Mouse (Mus musculus) cerebellum, postnatal 25 days (tissue): ENCODE measurements around the gene Prr5l.

ENCODE experiments used
- DNase-seq, 2 experiments: peaks; one replicate each; pipeline ENCODE4 v3.0.0; 2021; ENCODE audit warnings: mixed read lengths in 2 of 2

Gene Prr5l

DNA sequence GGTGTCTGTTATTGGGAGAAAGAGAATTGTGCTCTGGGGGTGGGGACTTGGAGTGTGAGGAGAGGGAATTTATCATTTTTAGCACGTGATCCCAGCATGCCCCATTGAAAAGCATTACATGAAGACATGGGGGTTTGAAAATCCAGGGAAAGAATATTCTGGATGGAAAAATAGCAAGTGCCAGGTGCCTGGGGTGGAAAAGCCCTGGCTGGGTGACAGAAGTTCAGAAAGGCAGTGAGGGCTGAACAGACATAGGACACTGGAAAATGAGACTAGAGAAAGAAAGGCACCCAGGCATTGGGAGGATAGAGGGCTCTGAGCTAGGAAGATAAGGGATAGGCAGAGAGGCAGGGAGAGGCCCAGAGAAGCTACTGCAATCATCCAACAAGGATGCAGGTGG is 62.0 kb downstream of the Prr5l start:
- peak in 1 of 2 experiments; percentile 11 for DNase-seq

DNA sequence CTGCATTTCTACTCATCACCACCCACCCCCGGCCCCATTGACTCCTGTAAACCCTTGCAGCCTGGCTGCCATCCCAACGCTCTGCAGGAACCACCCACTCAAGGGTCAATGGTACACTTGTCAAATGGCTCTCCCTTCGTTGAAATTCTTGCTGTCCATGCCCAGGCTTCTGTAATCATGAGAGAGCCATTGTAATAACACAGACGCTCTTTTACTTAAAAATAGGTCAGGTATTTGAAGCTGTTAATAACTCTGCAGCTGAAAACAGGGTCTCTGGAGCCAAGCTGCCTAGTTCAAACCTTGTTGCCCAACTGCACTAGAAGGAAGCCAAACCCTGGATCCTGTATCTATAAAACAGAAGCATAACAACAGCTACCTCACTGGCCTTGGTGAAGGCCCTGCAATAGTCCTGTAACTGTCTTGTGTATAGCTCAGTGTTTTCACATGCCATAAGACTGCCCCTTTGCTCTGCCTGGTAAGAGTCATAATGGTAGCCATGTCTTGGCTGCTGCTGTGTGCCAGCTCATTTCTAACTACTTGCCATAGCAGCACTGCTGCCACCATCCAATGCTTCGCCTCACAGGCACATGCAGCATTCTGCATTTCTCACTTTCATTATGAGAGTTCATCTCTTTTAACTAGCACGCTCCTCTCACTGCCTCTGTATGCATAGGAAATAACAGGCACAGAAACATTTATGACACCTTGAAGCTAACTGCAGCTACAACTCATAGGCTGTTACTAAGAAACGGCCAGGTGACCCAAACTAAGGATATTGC is 63.7 kb downstream of the Prr5l start:
- DNase-seq = no peak

DNA sequence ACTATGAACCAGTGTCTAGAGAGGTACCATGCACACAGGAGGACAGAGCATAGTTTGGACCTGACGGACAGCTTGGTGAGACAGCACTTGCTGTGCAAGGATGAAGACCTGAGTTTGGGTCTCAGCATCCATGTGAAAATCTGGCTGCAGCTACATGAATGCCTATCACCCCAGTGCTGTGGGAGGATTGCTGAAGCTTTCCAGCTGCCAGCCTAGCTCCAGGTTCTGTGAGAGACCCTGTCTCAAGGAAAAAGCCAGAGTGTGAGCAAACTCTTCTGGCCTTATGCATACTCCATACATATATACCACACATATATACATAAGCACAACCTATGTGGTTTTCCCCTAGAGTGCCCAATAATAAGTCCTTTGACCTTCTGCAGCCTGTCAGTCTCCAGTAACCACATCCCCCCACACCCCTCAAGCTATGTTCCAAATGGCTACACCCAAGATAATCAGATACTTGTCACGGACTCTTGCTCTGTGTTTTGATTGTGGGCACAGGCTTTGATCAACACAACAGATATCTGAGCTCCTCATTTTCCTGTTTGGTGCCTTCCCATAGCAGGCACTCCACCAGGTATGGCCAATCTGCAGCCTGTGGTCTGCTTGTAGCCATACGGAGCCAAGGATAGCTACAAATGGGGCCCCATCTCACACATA is 66.0 kb downstream of the Prr5l start:
- DNase-seq = no peak

DNA sequence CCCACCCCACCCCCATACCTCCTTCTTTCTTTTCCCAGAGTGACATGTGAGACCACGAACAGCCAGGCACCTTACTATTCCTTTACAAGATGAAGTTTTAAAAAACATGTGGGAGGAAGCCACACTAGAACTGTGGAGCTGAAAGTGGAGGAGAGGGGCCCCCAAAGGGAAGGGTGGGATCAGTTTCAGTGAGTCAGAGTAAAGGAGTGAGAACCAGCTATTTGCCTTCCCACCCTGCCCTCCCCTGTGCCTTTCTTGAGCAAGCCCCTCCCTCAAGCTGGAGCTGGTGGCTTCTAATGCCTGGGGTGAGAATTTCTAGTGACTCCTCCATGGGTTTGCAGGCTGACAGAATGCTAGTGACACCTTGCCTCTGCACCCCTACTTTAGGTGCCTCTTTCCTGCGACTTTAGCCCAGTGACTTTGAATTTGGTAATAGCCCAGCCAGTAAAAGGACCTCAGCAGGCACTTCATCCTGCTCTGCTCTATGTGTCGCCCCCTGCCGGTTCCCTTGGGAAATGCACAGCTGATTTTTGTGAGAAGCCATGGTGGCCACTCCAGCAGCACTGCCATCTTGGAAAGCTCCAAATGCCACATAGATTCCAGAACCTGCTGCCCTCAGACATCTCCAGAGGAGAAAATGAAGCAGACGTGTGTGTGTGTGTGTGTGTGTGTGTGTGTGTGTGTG is 67.4 kb downstream of the Prr5l start:
- DNase-seq = peak in 1 of 2 experiments; percentile 20

DNA sequence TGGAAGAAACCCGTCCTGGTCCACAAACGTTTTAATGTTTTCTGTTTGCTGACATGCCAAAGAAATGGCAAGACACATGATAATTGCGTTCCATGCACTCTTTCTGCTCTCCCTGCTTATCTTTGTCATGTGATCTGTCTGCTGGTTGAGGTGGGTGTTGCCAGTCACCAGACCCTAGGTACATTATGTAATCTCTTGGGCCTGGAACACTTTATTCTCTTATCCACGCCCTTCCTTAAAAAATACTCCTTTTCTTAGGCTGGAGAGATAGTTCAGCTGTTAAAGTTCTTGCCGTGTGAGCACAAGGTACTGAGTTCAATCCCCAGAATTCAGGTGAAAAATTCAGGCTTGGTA is 68.6 kb downstream of the Prr5l start:
- DNase-seq = no peak

DNA sequence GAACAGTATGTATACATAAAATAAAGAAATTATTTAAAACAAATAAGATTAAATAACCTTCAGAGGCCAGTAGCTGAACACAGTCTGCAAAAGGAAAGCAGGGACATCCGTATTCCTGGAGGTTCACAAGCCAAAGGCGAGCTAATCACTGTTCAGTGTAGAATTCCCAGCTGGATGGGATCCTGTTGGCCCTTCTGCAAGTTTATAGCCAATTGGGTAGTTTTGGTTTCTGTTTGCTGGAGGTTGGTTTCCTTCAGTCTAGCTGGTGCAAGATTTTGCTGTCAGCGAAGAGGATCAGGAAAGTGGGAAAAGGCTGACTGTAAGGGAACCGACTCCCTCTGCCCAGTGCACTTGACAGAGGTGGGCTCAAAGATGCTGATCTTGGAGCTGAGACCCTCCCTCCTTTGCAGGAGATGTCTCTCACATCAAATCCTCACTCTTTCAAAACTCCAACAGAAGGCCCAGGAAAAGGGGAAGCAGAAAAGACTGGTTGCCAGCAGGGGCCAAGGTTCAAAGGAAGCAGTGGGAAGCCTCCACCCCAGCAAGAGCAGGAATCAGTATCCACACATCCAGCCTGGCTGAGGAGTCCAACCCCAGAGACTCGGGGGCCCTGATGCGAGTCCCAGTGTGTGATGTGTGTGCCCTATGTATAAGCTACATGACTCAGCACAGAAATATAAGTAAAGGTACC is 69.1 kb downstream of the Prr5l start:
- no peak for DNase-seq

DNA sequence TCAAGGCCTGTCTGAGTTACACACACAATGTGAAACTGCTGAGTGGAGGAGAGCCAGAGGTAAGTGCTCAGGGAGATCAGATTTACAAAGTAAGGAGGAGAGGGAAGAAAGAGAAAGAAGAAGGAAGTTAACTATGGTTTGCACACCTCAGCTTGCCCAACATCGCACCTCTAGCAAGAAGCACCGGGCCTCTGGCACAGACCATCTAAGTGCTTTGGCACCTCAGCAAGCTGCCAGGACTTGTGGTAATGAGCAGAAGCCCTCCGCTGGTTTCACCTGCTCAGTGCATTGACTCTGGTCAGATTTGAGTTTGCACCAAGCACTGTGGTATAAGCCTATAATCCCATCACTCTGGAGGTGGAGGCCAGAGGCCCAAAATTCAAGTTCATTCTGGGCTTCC is 70.9 kb downstream of the Prr5l start:
- DNase-seq = no peak

DNA sequence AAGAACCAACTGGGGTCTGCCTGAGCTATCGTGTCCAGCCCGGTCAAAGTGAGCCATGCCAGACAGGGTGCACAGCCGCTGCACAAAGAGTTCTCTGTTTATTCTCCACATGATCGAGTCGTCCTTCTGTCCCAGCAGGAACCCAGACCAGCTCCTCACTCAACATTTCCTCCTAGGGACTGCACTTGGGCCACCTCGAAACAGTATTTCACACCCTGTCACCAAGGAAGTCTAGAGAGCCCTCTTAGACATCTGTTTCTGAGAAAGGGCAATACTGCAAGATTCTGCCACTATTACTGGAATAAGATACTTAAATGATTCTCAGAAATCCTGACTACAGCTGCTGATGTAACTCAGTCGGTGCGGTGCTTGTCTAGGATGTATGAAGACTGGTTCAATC is 72.1 kb downstream of the Prr5l start:
- no peak for DNase-seq

DNA sequence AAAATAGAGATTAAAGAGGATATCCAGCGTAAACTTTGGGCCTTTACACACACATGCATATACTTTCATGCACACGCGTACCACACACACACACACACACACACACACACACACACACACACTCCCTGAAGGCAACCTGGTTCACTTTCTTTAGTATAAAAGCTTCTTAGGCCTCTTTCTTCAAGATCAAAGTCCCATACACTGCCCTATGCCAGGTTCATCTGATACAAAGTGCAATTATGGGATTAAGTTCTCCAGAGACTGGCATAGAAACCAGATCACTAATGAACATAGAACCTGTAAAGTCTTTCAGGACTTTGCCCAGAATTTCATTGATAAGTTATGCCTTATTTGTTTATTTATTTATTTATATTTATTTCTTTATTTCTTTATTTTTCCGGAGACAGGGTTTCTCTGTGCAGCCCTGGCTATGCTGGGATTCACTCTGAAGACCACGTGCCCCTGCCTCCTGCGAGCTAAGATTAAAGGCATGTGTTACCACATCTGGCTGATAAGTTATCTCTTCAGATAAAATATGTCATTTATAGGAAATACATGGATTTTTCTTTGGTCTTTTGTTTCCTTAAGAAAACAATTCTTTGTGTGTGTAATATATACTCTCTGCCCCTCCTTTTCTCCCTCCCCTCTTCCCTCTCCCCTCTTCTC is 73.1 kb downstream of the Prr5l start:
- DNase-seq = no peak

DNA sequence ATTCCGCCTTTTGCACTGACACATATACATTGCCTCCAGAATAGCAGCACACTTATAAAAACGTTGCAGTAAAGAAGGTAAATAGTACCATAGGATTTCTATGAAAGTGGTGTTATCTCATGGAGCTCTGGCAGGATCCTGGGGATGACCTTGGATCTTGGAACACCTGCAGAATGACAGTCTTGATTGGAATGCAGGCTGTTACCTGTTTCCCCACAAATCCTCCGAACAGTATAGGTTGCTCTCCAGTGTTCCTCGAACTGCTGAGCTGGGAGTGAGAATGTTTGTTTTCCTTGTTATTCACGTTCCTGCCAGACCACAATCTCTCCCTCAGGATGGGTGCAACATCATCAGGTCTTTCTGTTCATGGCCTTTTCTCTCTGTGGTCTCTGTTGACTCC is 75.1 kb downstream of the Prr5l start:
- DNase-seq = no peak

DNA sequence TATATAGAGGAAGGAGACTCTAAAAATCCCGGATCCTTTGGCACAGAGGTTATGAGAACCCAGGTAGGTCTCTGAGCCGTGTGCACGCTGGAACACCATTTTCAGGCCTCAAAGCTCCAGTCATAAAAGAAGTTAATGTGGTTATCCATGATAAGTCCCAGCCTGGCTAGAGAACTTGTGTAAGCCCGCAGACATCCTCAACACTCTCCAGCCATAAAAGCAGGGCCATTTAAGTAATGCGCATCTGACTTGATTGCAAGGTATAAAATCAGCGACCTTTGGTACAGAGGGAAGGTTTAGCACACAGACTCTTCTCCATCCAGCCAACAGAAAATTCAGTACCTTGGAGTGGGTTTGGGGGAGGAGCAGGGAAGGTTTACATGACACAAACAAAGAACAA is 80.6 kb downstream of the Prr5l start:
- DNase-seq = no peak

DNA sequence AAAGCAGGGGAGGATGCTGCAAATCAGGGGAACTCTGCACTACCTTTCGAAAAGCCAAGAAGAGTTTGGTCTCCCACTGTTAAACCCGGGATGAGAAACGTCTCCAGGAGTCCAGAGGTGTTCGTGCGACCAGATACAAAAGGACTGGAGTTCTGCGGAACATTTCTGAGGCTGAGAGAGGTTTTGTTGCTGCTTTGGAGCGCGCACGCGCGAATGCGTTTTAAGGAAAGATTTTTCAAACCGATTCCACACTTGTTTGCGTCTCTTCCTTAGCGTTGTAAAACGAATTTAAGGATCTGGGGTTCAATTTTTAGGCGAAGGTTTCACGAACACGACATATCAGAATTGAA is 85.0 kb downstream of the Prr5l start:
- no peak for DNase-seq

DNA sequence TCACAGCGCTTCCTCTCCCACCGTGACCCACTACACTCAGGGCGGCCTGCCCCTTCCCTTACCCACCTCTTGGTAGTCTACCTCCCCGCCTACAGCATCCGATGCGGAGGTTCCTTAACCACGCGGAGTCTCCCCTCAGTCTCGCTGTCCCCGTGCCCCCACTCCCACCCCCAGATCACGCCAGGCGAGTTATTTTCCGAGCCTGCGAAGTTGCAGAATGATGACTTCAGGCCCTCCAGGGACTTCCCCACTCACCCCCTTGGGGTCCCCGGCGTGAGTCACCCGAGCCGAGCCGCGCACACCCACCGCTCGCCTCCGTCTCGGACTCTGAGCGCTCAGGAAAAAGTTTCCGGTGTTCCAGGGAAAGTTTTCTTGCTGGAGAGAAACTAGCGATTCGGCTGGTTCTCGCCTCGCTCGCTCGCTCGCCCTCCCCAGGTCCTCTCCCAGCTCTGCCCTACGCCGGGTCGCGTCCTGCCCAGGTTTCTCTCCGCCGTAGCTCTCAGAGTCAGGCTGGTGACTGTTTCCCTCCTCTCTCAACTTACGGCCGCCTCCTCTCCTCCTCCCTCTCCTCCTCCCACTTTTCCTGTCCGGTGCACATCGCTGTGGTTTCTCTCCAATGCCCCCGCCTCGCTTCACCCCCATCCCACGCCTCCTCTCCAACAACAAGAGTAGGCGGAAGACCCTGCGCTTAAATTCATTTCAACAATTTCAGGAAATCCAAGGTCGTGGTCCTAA is 85.5 kb downstream of the Prr5l start:
- no peak for DNase-seq

DNA sequence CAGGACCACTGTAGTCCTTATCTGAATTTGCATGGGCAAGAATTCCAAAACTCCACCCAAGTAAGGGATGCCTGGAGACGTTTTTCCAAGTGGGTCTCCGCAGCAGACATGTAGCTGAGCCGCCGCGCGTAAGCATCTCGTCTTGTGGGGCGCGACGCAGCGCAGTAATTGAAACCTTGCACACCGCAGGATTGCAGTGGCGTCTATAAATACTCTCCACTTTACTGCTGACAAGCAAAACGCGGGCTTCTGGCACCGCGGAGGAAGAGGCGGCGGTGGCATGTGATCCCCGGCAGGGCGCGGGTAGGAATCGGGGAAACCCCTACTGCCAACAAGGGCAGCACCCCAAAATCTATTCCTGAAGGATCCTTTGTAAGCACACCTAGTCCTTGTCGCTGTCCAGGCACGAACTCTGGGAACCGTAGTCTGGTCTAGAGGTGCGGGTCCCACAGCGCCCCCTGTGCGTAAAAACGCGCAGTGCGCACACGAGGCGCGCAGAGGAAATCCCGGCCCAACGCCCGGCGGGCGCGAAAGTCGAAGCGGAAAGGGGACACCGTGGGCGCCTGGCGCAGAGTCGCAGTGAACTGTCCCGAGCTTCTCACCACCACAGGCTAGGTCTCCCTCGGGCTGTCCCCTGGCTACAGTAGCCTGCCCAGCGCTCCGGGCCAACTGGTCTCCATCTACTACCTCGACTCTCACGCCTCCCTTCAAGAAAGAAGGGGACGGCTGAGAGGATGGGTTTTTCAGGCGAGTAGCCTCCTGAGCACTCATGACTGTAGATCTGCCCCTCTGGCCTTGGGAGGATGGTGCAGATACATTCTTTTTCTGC is 86.3 kb downstream of the Prr5l start:
- peak; percentile 47 to 58 for DNase-seq

DNA sequence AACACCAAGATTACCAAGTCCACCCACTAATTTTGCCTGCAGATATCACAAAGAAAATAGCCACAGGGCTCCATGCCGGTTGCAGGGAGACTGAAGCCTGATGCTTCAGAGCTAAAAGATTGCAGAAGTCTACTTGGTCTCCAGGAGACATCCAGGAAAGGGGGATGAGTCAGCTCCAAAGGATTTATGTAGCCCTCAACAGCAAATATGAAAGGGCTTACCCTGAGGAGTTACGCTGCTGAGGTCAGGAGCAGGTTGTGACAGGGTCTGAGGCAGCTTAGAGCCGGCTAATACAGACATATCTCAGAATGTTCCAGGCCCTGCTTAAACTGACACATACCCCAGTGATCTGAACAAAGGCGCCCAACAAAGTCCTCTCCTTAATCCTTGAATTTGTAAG is 90.7 kb downstream of the Prr5l start:
- DNase-seq = no peak

DNA sequence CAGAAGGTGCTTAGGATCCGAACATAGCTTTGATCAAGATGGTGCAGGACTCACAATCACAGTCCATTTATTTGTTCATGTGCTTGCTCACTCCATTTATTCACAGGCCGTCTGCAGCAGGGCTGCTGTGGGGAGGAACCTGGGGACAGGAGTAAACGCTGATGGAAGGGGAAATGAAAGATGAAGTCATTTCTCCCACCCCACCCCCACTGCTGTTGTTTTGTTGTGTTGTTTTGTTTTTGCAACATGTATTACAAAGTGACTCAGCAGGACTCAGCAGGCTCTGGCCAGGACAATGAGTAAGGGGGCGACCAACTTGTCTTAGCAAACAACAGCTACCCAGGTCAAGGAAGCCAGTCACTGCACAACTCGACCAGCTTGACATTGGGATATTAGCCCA is 99.6 kb downstream of the Prr5l start:
- no peak for DNase-seq

DNA sequence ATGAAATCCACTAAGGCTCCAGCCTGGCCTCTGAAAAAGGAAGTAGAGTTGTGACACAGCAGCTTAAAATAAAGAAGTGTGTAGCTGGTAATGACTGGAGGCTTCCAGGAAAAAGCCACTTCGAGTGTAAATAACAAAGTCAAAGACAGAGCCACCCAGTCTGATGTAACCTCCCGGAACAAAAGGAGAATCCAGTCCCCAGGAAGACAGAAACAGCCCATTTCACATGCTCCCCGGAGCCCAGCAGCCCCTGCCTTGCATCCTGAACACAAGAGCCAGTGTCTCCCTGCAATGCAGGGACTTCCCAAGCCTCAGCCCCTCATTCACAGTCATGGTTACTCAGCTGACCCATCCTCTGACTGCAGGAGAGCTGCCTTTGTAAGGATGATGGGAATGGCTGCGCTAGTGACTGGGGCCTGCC is 101.5 kb downstream of the Prr5l start:
- DNase-seq = no peak

DNA sequence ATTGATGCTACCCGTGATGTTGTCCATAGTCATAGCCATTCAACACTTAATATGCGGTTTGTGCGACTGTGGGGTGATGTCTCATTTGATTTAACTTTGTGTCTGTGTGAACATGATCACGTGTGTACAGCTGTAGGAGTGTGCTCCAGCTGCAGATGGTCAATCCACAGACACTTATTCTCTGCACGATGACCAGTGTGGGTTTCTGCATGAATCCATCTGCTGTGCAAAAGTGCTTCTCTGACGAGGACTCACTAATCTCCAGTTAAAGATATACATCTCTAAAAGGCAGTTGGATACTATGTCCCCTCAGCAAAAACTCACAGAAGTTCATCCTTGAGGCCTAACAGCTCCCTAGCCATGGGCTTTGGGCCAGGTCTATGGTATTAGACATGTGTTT is 104.7 kb downstream of the Prr5l start:
- DNase-seq = no peak

DNA sequence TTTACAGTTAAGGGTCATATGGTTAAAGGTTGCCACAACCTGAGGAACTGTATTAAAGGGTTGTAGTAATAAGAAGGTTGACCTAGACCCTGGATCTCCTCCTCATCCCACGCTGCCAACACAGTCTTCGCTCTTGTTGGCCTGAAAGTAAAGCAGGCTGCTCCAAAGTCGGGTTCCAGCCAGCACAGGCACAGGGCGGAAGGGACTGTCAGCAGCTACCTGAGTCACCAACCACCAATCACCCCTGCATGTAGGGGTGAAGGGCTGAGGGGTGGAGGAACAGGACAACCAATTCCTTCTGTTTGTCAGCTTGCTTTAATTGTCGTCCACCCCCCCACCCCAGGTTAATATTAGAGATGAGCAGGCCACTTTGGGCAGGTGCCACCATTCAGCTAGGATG is 119.3 kb downstream of the Prr5l start:
- DNase-seq = no peak

DNA sequence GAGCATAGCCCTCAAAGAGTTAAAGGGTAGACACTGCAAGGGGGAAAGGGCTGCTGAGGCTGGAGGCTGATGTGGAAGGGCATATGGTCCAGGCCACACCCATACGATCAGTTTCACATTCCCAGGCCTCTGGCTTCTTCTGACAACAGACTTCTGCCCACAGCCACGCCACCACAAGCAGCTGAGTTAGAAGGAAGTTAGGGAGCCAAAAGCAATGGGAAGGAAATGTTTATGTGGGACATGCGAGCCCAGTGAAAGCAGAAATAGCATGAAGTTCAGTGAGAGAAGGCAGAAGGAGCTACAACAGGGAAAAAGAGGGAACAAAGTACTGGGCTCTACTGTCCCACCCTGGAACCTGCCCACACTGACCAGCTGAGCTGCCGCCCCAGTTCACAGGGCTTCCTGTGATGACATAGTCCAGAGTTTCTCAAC is 119.9 kb downstream of the Prr5l start:
- DNase-seq = no peak

DNA sequence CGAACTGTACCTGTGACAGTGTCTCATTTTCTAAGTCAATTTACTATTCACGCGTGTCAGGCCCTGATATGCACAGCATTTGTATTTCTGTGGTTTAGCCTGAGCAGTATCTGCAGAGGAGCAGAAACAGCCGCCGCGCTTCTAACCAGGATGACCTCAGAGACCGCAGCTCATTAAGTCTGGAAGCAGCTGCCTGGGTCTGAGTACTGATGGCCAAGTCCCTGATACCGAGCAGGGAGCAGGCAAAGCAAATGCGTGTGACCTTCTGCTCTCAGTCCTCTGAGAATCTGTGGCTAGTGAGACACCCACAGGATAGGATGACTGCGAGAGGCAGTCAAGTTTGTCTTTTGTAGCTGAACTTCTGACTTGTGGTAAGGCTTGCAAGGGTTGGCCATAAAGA is 120.4 kb downstream of the Prr5l start:
- no peak for DNase-seq
